Mouse (Mus musculus): ENCODE results near the gene Helt. TPM values are rescaled to one million over a fixed set of nuclear protein-coding genes. Genes with fewer than 3 reads are reported as not detected.
"Not testable (repeated sequence)": the region's sequence is repeated elsewhere in the genome, so short reads cannot be mapped to it uniquely, and the experiment has no call there.

Helt gene
- polyA plus RNA-seq, 1 experiment from 2014 or later = not detected

GRCm38 (mm10) chr8:46285980-46286379 is 8.5 kb downstream of the Helt start:
- 96% methylated on average over 4 of the region's 4 CpGs for WGBS (ENCODE audit: missing documents)
- Histone ChIP-seq H3K4me3 (ENCODE audit: inconsistent target) (no peak overlapping the region), H3K36me3 (ENCODE audit: inconsistent target) (no peaks in the 10 kb centered on the region), H3K27ac (no peak overlapping the region), H3K79me2 (ENCODE audit: inconsistent target) (no peaks in the 10 kb centered on the region)

GRCm38 (mm10) chr8:46281536-46281935 is 12.9 kb downstream of the Helt start:
- Histone ChIP-seq H3K4me3 (ENCODE audit: inconsistent target) (no peak overlapping the region), H3K27ac (no peak overlapping the region), H3K36me3 (ENCODE audit: inconsistent target) (no peaks in the 10 kb centered on the region), H3K79me2 (ENCODE audit: inconsistent target) (no peaks in the 10 kb centered on the region)
- 22% methylated on average over 13 of the region's 13 CpGs for WGBS (ENCODE audit: missing documents)

GRCm38 (mm10) chr8:46276939-46277338 is 17.5 kb downstream of the Helt start:
- Histone ChIP-seq H3K79me2 (ENCODE audit: inconsistent target) (no peaks in the 10 kb centered on the region), H3K27ac (no peak overlapping the region), H3K4me3 (ENCODE audit: inconsistent target) (no peak overlapping the region), H3K36me3 (ENCODE audit: inconsistent target) (no peaks in the 10 kb centered on the region)
- WGBS (ENCODE audit: missing documents) = 88% methylated on average over 14 of the region's 14 CpGs

- Histone ChIP-seq H3K4me3 (ENCODE audit: inconsistent target) (no peak overlapping the region), H3K27ac (no peak overlapping the region), H3K36me3 (ENCODE audit: inconsistent target) (no peaks in the 10 kb centered on the region), H3K79me2 (ENCODE audit: inconsistent target) (no peaks in the 10 kb centered on the region)
- 59% methylated on average over 5 of the region's 6 CpGs for WGBS (ENCODE audit: missing documents)
Measured at GRCm38 (mm10) chr8:46270741-46271140, 23.7 kb downstream of the Helt start.

- Histone ChIP-seq H3K27ac (no peak overlapping the region), H3K79me2 (ENCODE audit: inconsistent target) (no peaks in the 10 kb centered on the region), H3K4me3 (ENCODE audit: inconsistent target) (no peak overlapping the region), H3K36me3 (ENCODE audit: inconsistent target) (no peaks in the 10 kb centered on the region)
- WGBS (ENCODE audit: missing documents) = 93% methylated on average over 3 of the region's 3 CpGs
Measured at GRCm38 (mm10) chr8:46270147-46270546, 24.3 kb downstream of the Helt start.

- H3K27ac ChIP-seq = no peak overlapping the region
- WGBS (ENCODE audit: missing documents) = 84% methylated on average over 4 of the region's 4 CpGs
- H3K79me2 ChIP-seq (ENCODE audit: inconsistent target) = no peaks in the 10 kb centered on the region
- H3K4me3 ChIP-seq (ENCODE audit: inconsistent target) = no peak overlapping the region
- H3K36me3 ChIP-seq (ENCODE audit: inconsistent target) = no peaks in the 10 kb centered on the region
Measured at GRCm38 (mm10) chr8:46266801-46267200, 27.7 kb downstream of the Helt start.

- 92% methylated on average over 3 of the region's 4 CpGs for WGBS (ENCODE audit: missing documents)
Measured at GRCm38 (mm10) chr8:46264206-46264605, 30.3 kb downstream of the Helt start.

GRCm38 (mm10) chr8:46257921-46258682 is 36.4 kb downstream of the Helt start:
- Histone ChIP-seq H3K79me2 (ENCODE audit: inconsistent target) (no peaks in the 10 kb centered on the region), H3K36me3 (ENCODE audit: inconsistent target) (no peaks in the 10 kb centered on the region), H3K27ac (no peak overlapping the region), H3K4me3 (ENCODE audit: inconsistent target) (no peak overlapping the region)
- WGBS (ENCODE audit: missing documents) = 70% methylated on average over 19 of the region's 19 CpGs

More at GRCm38 (mm10) chr8:46264206-46264605, 30.3 kb downstream of the Helt start:
- not testable (repeated sequence) for H3K27ac ChIP-seq; H3K4me3 ChIP-seq (ENCODE audit: inconsistent target); H3K36me3 ChIP-seq (ENCODE audit: inconsistent target); H3K79me2 ChIP-seq (ENCODE audit: inconsistent target)

GRCm38 (mm10) chr8:46252456-46252855 is 42.0 kb downstream of the Helt start:
- Histone ChIP-seq H3K4me3 (ENCODE audit: inconsistent target) (no peak overlapping the region), H3K36me3 (ENCODE audit: inconsistent target) (no peaks in the 10 kb centered on the region)
- 72% methylated on average over 13 of the region's 13 CpGs for WGBS (ENCODE audit: missing documents)

GRCm38 (mm10) chr8:46251561-46251960 is 42.9 kb downstream of the Helt start:
- Histone ChIP-seq H3K36me3 (ENCODE audit: inconsistent target) (no peaks in the 10 kb centered on the region), H3K4me3 (ENCODE audit: inconsistent target) (no peak overlapping the region), H3K27ac (no peak overlapping the region), H3K79me2 (ENCODE audit: inconsistent target) (no peaks in the 10 kb centered on the region)
- WGBS (ENCODE audit: missing documents) = 73% methylated on average over 10 of the region's 10 CpGs

More at GRCm38 (mm10) chr8:46252456-46252855, 42.0 kb downstream of the Helt start:
- Histone ChIP-seq H3K79me2 (ENCODE audit: inconsistent target) (no peaks in the 10 kb centered on the region), H3K27ac (no peak overlapping the region)

- H3K4me3 ChIP-seq (ENCODE audit: inconsistent target) = no peak overlapping the region
- H3K27ac ChIP-seq = no peak overlapping the region
- 86% methylated on average over 11 of the region's 11 CpGs for WGBS (ENCODE audit: missing documents)
- H3K79me2 ChIP-seq (ENCODE audit: inconsistent target) = no peaks in the 10 kb centered on the region
- no peaks in the 10 kb centered on the region for H3K36me3 ChIP-seq (ENCODE audit: inconsistent target)
Measured at GRCm38 (mm10) chr8:46246346-46246745, 48.1 kb downstream of the Helt start.

GRCm38 (mm10) chr8:46242946-46243345 is 51.5 kb downstream of the Helt start:
- Histone ChIP-seq H3K27ac (no peak overlapping the region), H3K36me3 (ENCODE audit: inconsistent target) (no peaks in the 10 kb centered on the region)
- 82% methylated on average over 7 of the region's 7 CpGs for WGBS (ENCODE audit: missing documents)

More at GRCm38 (mm10) chr8:46242946-46243345, 51.5 kb downstream of the Helt start:
- no peaks in the 10 kb centered on the region for H3K79me2 ChIP-seq (ENCODE audit: inconsistent target)
- H3K4me3 ChIP-seq (ENCODE audit: inconsistent target) = no peak overlapping the region

Other genes with a start within 250 kb of the Helt start
- gene Cfap97, start 142.9 kb downstream of the Helt start, polyA plus RNA-seq (2018) = 8.1 to 10.8 TPM (median 10.0 TPM) in 3 replicates
- gene Snx25, start 142.5 kb downstream of the Helt start, polyA plus RNA-seq (2018) = 7.9 to 9.6 TPM (median 9.2 TPM) in 3 replicates
- gene Slc25a4, start 83.4 kb downstream of the Helt start, polyA plus RNA-seq (2018) = 90.6 to 146 TPM (median 92.1 TPM) in 3 replicates
- gene Acsl1, start 176.4 kb upstream of the Helt start, polyA plus RNA-seq (2018) = 17.4 to 22.9 TPM (median 20.4 TPM) in 3 replicates